Mouse (Mus musculus) heart, embryonic 10.5 days (tissue): ENCODE measurements around the gene Mapk10. TPM values are rescaled to one million over a fixed set of nuclear protein-coding genes. Genes with fewer than 3 reads are reported as not detected.

ENCODE experiments used
- DNase-seq: peaks from one replicate; pipeline ENCODE4 v3.0.0-alpha.2; 2017; ENCODE audit warnings: low spot score
- H3K27ac ChIP-seq: fragments of 300-500 bp; sonication (generic); 2 replicates; pipeline ENCODE4 v1.5.1; 2016; ENCODE audit warnings: mild to moderate bottlenecking
- H3K27me3 ChIP-seq: fragments of 300-500 bp; sonication (generic); 2 replicates; pipeline ENCODE4 v1.6.1; 2016; ENCODE audit warnings: mild to moderate bottlenecking; ENCODE audit not compliant: poor library complexity, insufficient read depth, severe bottlenecking
- H3K36me3 ChIP-seq: fragments of 300-500 bp; sonication (generic); 2 replicates; pipeline ENCODE4 v1.6.1; 2016; ENCODE audit warnings: mild to moderate bottlenecking, moderate library complexity
- H3K4me1 ChIP-seq: fragments of 300-500 bp; sonication (generic); 2 replicates; pipeline ENCODE4 v1.6.1; 2016; ENCODE audit warnings: mild to moderate bottlenecking
- H3K4me3 ChIP-seq: fragments of 300-500 bp; sonication (generic); 2 replicates; pipeline ENCODE4 v1.5.1; 2016; ENCODE audit warnings: mild to moderate bottlenecking, moderate library complexity
- H3K9me3 ChIP-seq: fragments of 300-500 bp; sonication (generic); 2 replicates; pipeline ENCODE4 v1.6.1; 2016; ENCODE audit warnings: mild to moderate bottlenecking, moderate library complexity
- WGBS: fragments of 180-500 bp; shearing (Covaris S2); methylation state at CpG from one replicate; pipeline ENCODE4 v1.1.7; 2016; 5-methylcytosine and 5-hydroxymethylcytosine counted together
- polyA plus RNA-seq: library from polyadenylated mRNA; unstranded; fragments of >200 nt; fragmentation: Nextera tagmentation; extraction: Ambion mirVana; gene quantifications from 2 replicates; pipeline ENCODE4 v1.2.1, GENCODE M21; 2016

Gene Mapk10
- polyA plus RNA-seq, 1 experiment from 2014 or later = 0.29 TPM

- Histone ChIP-seq H3K36me3 (no peaks in the 10 kb centered on the region), H3K4me3 (no peak overlapping the region), H3K4me1 (no peaks in the 10 kb centered on the region), H3K9me3 (no peaks in the 10 kb centered on the region), H3K27ac (no peak overlapping the region), H3K27me3 (no peaks in the 10 kb centered on the region)
- peak; percentile 9 for DNase-seq
- 71% methylated on average over 8 of the region's 8 CpGs for WGBS
Measured at GRCm38 (mm10) chr5:103160314-103161195, 50.6 kb downstream of the Mapk10 start.

DNA sequence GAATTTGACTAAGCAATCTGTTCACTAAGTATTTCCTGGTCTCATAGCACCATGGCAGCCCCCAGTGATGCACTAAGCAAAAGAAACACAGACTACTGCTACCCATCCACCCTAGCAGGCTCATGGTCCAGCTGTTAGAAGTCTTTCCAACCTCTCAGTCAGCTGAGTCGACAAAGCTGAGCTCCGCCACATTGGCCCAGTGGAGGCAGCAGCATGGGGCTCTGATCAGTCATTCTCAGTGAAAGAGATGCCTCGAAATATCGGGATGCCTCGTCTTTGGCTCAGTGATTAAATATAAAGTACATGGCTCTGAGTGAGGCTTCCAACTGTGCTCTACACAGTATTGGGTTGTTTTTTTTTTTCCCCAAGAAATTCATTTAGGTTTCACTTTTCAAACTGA, 70.2 kb downstream of the Mapk10 start:
- Histone ChIP-seq H3K27ac (no peak overlapping the region), H3K4me3 (no peak overlapping the region), H3K9me3 (no peaks in the 10 kb centered on the region), H3K4me1 (peaks cover 6% of the 10 kb centered on the region; the same call in 1 of the 2 replicates), H3K27me3 (no peaks in the 10 kb centered on the region), H3K36me3 (no peaks in the 10 kb centered on the region)
- 75% methylated on average over 5 of the region's 5 CpGs for WGBS
- DNase-seq = no peak

DNA sequence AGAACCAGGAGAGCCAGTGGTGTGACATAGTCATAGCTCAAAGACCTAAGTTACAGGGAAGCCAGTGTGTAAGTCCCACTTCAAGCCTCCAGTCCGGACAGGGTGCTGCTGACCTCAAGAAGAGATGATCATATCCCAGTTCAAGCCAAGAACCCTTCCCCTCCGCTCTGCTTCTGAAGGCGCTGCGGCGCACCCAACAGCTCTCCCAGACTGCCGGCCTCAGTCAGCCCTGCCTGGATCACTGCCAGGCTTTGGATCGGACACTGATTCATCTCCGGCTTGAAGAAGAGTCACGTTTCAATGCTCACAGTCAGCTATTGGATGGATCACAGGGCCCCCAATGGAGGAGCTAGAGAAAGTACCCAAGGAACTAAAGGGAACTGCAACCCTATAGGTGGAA, 76.3 kb downstream of the Mapk10 start:
- Histone ChIP-seq H3K27me3 (no peaks in the 10 kb centered on the region), H3K9me3 (no peaks in the 10 kb centered on the region), H3K27ac (no peak overlapping the region), H3K4me3 (no peak overlapping the region), H3K36me3 (no peaks in the 10 kb centered on the region), H3K4me1 (no peaks in the 10 kb centered on the region)
- WGBS = 84% methylated on average over 9 of the region's 9 CpGs
- DNase-seq = peak; percentile 25

DNA sequence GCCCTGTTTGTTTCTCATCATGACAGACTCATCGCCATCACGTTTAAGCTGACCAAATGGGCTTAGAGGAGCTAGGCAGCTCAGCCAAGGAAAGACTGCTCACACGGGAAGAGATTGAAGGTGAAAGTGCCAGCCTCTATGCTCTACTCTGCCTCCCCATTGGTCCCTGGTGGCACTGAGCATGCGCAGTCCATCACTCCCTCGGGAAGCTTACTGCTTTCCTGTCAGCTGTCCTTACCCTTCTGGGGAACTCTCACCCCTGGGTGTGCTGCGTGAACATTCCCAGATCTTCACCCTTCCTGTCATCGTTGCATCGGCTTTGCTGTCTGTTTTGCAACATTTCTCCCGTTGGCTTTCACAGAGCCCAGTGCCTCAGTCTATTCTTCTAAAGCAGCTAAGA, 77.5 kb downstream of the Mapk10 start:
- no peak for DNase-seq
- Histone ChIP-seq H3K4me1 (no peaks in the 10 kb centered on the region), H3K27me3 (no peaks in the 10 kb centered on the region), H3K4me3 (no peak overlapping the region), H3K36me3 (no peaks in the 10 kb centered on the region), H3K9me3 (no peaks in the 10 kb centered on the region), H3K27ac (no peak overlapping the region)
- WGBS = 66% methylated on average over 9 of the region's 9 CpGs

- Histone ChIP-seq H3K27ac (no peak overlapping the region), H3K27me3 (no peaks in the 10 kb centered on the region), H3K4me1 (no peaks in the 10 kb centered on the region), H3K36me3 (no peaks in the 10 kb centered on the region), H3K4me3 (no peak overlapping the region), H3K9me3 (no peaks in the 10 kb centered on the region)
- 71% methylated on average over 6 of the region's 6 CpGs for WGBS
- no peak for DNase-seq
Measured at GRCm38 (mm10) chr5:103132814-103133213, 78.3 kb downstream of the Mapk10 start.

DNA sequence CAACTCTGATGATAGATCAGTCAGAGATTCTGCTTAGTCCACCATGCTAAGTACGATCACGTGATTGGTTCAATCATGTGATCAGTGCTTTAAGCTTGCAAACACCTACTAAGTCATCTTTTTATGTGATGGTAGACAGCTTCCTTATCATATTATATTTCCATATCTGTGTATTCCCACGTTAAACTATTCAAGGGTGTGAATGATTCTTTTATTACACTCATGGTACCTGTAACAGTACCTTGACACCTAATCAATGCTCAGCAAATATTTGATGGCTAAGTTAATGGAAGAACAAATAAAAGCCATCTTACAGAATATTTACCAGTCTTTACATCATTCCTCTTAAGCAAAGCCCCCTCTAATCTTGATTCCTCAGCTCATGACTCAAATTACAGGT, 91.5 kb downstream of the Mapk10 start:
- no peak overlapping the region for H3K4me3 ChIP-seq
- H3K27ac ChIP-seq = no peak overlapping the region
- H3K27me3 ChIP-seq = no peaks in the 10 kb centered on the region
- no peaks in the 10 kb centered on the region for H3K9me3 ChIP-seq
- no peaks in the 10 kb centered on the region for H3K4me1 ChIP-seq
- no peaks in the 10 kb centered on the region for H3K36me3 ChIP-seq
- DNase-seq = no peak
- WGBS = 75% methylated on average over 3 of the region's 3 CpGs

DNA sequence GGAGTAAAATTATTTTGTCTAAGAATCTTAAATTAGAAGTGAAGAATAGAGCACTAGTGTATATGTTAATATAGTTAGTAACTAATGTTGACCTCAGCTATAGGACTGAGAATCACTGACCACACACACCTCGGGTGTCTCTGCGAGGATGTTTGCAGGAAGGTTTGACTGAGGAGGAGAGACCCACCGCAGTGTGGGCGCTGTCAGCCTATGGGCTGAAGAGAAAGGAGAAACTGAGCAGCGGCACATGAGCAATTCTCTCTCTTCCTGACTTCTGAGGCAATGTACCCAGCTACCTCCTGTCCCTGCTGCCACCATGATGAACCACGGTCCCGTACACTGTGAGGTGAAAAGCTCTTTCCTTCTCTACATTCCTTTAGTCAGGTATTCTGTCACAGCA, 95.6 kb downstream of the Mapk10 start:
- H3K36me3 ChIP-seq = no peaks in the 10 kb centered on the region
- H3K4me3 ChIP-seq = no peak overlapping the region
- no peaks in the 10 kb centered on the region for H3K27me3 ChIP-seq
- DNase-seq = no peak
- no peaks in the 10 kb centered on the region for H3K9me3 ChIP-seq
- H3K4me1 ChIP-seq = no peaks in the 10 kb centered on the region
- 85% methylated on average over 7 of the region's 7 CpGs for WGBS
- H3K27ac ChIP-seq = no peak overlapping the region

DNA sequence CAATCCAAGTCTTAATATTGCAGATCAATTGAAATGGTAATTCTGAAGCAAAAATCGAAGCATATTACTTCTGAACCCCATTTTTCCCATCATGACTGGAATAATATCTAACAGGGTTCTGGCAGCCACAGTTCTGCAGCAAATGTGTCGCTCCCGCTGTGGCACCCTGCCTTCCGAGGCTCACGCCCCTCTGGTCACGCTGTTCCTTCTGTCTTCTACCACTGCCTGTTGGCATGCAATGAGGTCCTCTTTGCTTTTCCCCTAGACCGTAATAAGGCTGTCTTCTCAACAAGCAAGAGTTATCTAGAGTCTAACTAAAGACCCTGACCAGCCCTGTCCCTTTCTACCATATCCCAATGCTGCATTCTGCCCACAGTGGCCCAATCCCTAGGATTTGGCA, 98.7 kb downstream of the Mapk10 start:
- Histone ChIP-seq H3K4me3 (no peak overlapping the region), H3K27me3 (no peaks in the 10 kb centered on the region), H3K27ac (no peak overlapping the region), H3K36me3 (no peaks in the 10 kb centered on the region), H3K4me1 (no peaks in the 10 kb centered on the region), H3K9me3 (no peaks in the 10 kb centered on the region)
- DNase-seq = no peak
- WGBS = 83% methylated on average over 7 of the region's 7 CpGs

DNA sequence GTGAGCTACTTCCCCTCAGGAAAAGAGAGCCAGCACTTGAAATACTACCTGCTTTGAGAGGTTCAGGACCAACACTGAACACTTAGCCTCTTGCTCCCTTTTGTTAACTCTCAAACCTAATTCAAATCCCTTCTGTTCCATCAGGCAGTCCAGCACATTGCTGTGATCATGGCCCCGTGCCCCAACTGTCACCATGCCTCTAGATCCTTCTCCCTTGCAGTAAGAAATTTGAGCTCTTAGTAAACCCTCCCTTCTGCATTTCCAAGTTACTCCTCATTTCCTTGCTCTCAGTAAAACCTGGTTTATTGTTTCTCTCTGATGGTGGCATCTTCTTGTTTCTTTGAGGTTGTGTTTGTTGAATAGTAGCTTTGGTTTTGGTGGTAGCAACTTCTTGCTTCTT, 101.7 kb downstream of the Mapk10 start:
- Histone ChIP-seq H3K9me3 (no peaks in the 10 kb centered on the region), H3K4me1 (no peaks in the 10 kb centered on the region), H3K4me3 (no peak overlapping the region), H3K27me3 (no peaks in the 10 kb centered on the region), H3K27ac (no peak overlapping the region), H3K36me3 (no peaks in the 10 kb centered on the region)
- no peak for DNase-seq
- 70% methylated on average over 1 of the region's 1 CpGs for WGBS

- 82% methylated on average over 10 of the region's 10 CpGs for WGBS
- Histone ChIP-seq H3K27me3 (no peaks in the 10 kb centered on the region), H3K4me1 (no peaks in the 10 kb centered on the region), H3K4me3 (no peak overlapping the region), H3K36me3 (no peaks in the 10 kb centered on the region), H3K9me3 (no peaks in the 10 kb centered on the region), H3K27ac (no peak overlapping the region)
- no peak for DNase-seq
Measured at GRCm38 (mm10) chr5:103105441-103106414, 105.4 kb downstream of the Mapk10 start.

GRCm38 (mm10) chr5:103104082-103104481, 107.1 kb downstream of the Mapk10 start:
- H3K4me1 ChIP-seq = no peaks in the 10 kb centered on the region
- H3K27me3 ChIP-seq = no peaks in the 10 kb centered on the region
- no peak overlapping the region for H3K4me3 ChIP-seq
- no peak for DNase-seq
- H3K36me3 ChIP-seq = no peaks in the 10 kb centered on the region
- no peak overlapping the region for H3K27ac ChIP-seq
- H3K9me3 ChIP-seq = no peaks in the 10 kb centered on the region
- WGBS = 87% methylated on average over 5 of the region's 5 CpGs

- H3K27me3 ChIP-seq = no peaks in the 10 kb centered on the region
- H3K4me1 ChIP-seq = no peaks in the 10 kb centered on the region
- H3K4me3 ChIP-seq = no peak overlapping the region
- H3K36me3 ChIP-seq = no peaks in the 10 kb centered on the region
- no peak overlapping the region for H3K27ac ChIP-seq
- 76% methylated on average over 5 of the region's 5 CpGs for WGBS
- no peaks in the 10 kb centered on the region for H3K9me3 ChIP-seq
- DNase-seq = no peak
Measured at GRCm38 (mm10) chr5:103102876-103103393, 108.2 kb downstream of the Mapk10 start.

DNA sequence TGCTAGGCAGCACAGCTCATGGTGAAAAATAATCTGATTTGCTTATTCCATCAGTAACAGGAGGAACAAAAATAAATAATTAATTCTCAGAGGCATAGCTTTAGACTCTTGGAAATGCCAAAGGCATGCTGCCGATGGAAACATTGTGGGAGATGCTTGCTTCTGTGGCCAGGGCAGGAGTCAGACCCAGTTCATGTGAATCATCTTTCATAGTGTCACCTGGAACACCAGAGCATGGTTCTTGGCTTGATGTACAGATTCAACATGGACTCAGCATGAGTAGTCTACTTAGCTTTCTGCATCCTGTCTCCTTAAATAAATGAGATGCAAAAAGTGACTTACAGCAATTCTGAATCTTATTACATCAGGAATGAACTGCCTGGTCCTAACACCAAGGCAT, 109.0 kb downstream of the Mapk10 start:
- Histone ChIP-seq H3K27me3 (no peaks in the 10 kb centered on the region), H3K4me3 (no peak overlapping the region), H3K4me1 (no peaks in the 10 kb centered on the region), H3K36me3 (no peaks in the 10 kb centered on the region), H3K9me3 (no peaks in the 10 kb centered on the region), H3K27ac (no peak overlapping the region)
- WGBS = 81% methylated on average over 1 of the region's 1 CpGs
- no peak for DNase-seq
